Mouse (Mus musculus) olfactory bulb, adult 2 months (tissue): ENCODE data around the gene Slc25a20.

Experiments used
- CTCF ChIP-seq: fragments of 200-500 bp; IDR thresholded peaks from 2 replicates; pipeline ENCODE4 v1.5.1; 2012; ENCODE audit warnings: low read depth, mild to moderate bottlenecking, low read length, moderate library complexity; ENCODE audit not compliant: insufficient read depth
- POLR2A ChIP-seq: fragments of 200-500 bp; IDR thresholded peaks from 2 replicates; pipeline ENCODE4 v1.6.1; 2012; ENCODE audit warnings: mild to moderate bottlenecking, low read depth, low read length, moderate library complexity; ENCODE audit not compliant: insufficient read depth

- TF ChIP-seq POLR2A (no peak), CTCF (no peak)
These were observed at the start of gene Slc25a20 for GRCm38 (mm10) chr9:108661677-108662612.
